In genomic region chr12:114108731-114109130, GRCm38 (mm10) we compare ENCODE assay signal across 5 mouse cellular contexts.
DNase-seq lines count a peak whose midpoint lies in the region; TF ChIP-seq lines count a peak whose summit lies in the region.
"Not testable (repeated sequence)": the region's sequence is repeated elsewhere in the genome, so short reads cannot be mapped to it uniquely, and the experiment has no call there.

No protein-coding gene starts in this region.

- H3K36me3 ChIP-seq in MEL (ENCODE audit: control insufficient read depth in 1 of 2, insufficient read depth in 2 of 2, low read length in 2 of 2); thymus, adult 2 months (ENCODE audit: control insufficient read depth, insufficient read depth, low read length): not testable (repeated sequence)

- peak; percentile 5 for DNase-seq in MEL (ENCODE audit: low read depth, low spot score)
- peak; percentile 1 for DNase-seq in kidney, adult 11 months
- DNase-seq in natural killer cell, adult 2 months (ENCODE audit: low spot score in 2 of 2): peak; percentile 56 to 77
- peak; percentile 26 for DNase-seq in thymus, adult 2 months
- DNase-seq in thymus, postnatal 25 days: peak; percentile 24

- H3K27ac ChIP-seq in MEL (ENCODE audit: control insufficient read depth, low read depth, low read length); thymus, adult 2 months (ENCODE audit: control insufficient read depth, insufficient read depth, low read length): not testable (repeated sequence)

- H3K79me2 ChIP-seq in MEL (ENCODE audit: control insufficient read depth, insufficient read depth, low read length, poor library complexity): not testable (repeated sequence)

- WGBS in thymus, adult 2 months: 10% methylated on average over 4 of the region's 4 CpGs

- not testable (repeated sequence) for H3K9me3 ChIP-seq in MEL (replicated peaks; ENCODE audit: insufficient read depth, low read length)

- H3K27me3 ChIP-seq in MEL (ENCODE audit: control insufficient read depth in 1 of 2, insufficient read depth in 2 of 2, low read length in 2 of 2); thymus, adult 2 months (ENCODE audit: control insufficient read depth, insufficient read depth, low read length): not testable (repeated sequence)

- TF ChIP-seq POLR2A in MEL (IDR thresholded peaks at IDR 0.05; ENCODE audit: control insufficient read depth in 1 of 2, insufficient read depth in 1 of 2, low read depth in 1 of 2, low read length in 2 of 2, poor library complexity in 1 of 2); thymus, adult 2 months (IDR thresholded peaks at IDR 0.05; ENCODE audit: control insufficient read depth, extremely low read depth, insufficient read depth, low read length, poor library complexity): not testable (repeated sequence)

- not testable (repeated sequence) for TF ChIP-seq EP300 in MEL (IDR thresholded peaks at IDR 0.05; ENCODE audit: low read depth in 1 of 2, low read length in 2 of 2)

- H3K4me3 ChIP-seq in MEL (ENCODE audit: control insufficient read depth in 1 of 2, insufficient read depth in 1 of 2, low read depth in 2 of 2, low read length in 2 of 2); thymus, adult 2 months (ENCODE audit: control insufficient read depth, insufficient read depth, low read length): not testable (repeated sequence)

- H3K9ac ChIP-seq in MEL (ENCODE audit: control insufficient read depth, low read depth, low read length, poor library complexity, severe bottlenecking): not testable (repeated sequence)

- TF ChIP-seq RAD21 in MEL (IDR thresholded peaks at IDR 0.05; ENCODE audit: low read depth, low read length): not testable (repeated sequence)

- not testable (repeated sequence) for TF ChIP-seq CTCF in MEL (IDR thresholded peaks at IDR 0.05 in 2 of 3, conservative IDR thresholded peaks at IDR 0.05 in 1 of 3; ENCODE audit: control insufficient read depth in 1 of 3, insufficient read depth in 1 of 3, low read depth in 2 of 3, low read length in 3 of 3, poor library complexity in 1 of 3, severe bottlenecking in 1 of 3); thymus, adult 2 months (IDR thresholded peaks at IDR 0.05; ENCODE audit: borderline replicate concordance, control insufficient read depth, extremely low read depth, insufficient read depth, low read length, poor library complexity)

- not testable (repeated sequence) for H3K4me1 ChIP-seq in MEL (ENCODE audit: control insufficient read depth in 1 of 2, insufficient read depth in 2 of 2, low read length in 2 of 2); thymus, adult 2 months (replicated peaks; ENCODE audit: control insufficient read depth, insufficient read depth, low read length)

Comparison
In these comparisons a context has a peak if more than half of its experiments do, and no peak if none do; other contexts are left out.
1. DNase-seq: peak in every context shown above with its lines; median percentile 66 in natural killer cell, adult 2 months; 26 in thymus, adult 2 months; 24 in thymus, postnatal 25 days; 5 in MEL; 1 in kidney, adult 11 months.